Mouse (Mus musculus) lung, adult 2 months (tissue): Measurements from ENCODE around the gene Cygb. TPM values are rescaled to one million over a fixed set of nuclear protein-coding genes. Genes with fewer than 3 reads are reported as not detected.
"Not testable (repeated sequence)": the region's sequence is repeated elsewhere in the genome, so short reads cannot be mapped to it uniquely, and the experiment has no call there.

Source experiments
- DNase-seq: peaks from one replicate; pipeline ENCODE4 v3.0.0; 2022
- H3K4me1 ChIP-seq: fragments of 200-500 bp; 2 replicates; pipeline ENCODE4 v1.6.1; 2011; ENCODE audit warnings: low read length; ENCODE audit not compliant: control insufficient read depth, insufficient read depth
- H3K4me3 ChIP-seq: fragments of 200-500 bp; replicated peaks from 2 replicates; pipeline ENCODE3; 2011; ENCODE audit warnings: low read depth, mild to moderate bottlenecking, control low read depth, low read length; ENCODE audit errors: extremely low read depth
- CTCF ChIP-seq: fragments of 200-500 bp; IDR thresholded peaks from 2 replicates; pipeline ENCODE4 v1.5.1; 2011; ENCODE audit warnings: mild to moderate bottlenecking, low read length, control low read depth; ENCODE audit not compliant: insufficient read depth
- POLR2A ChIP-seq: fragments of 200-500 bp; IDR thresholded peaks from 2 replicates; pipeline ENCODE4 v1.6.1; 2011; ENCODE audit warnings: low read depth, mild to moderate bottlenecking, control low read depth, low read length, borderline replicate concordance; ENCODE audit errors: extremely low read depth
- WGBS: fragments of 180-500 bp; shearing (Covaris S2); methylation state at CpG from one replicate; pipeline ENCODE4 v1.1.7; 2018; 5-methylcytosine and 5-hydroxymethylcytosine counted together
- polyA plus RNA-seq: library from polyadenylated mRNA; depleted of rRNA; stranded (reverse); fragments of >200 nt; gene quantifications from 2 replicates; pipeline ENCODE4 v1.2.3, GENCODE M21; 2012

The Cygb gene
- polyA plus RNA-seq, 1 experiment: 33.6 TPM

DNA sequence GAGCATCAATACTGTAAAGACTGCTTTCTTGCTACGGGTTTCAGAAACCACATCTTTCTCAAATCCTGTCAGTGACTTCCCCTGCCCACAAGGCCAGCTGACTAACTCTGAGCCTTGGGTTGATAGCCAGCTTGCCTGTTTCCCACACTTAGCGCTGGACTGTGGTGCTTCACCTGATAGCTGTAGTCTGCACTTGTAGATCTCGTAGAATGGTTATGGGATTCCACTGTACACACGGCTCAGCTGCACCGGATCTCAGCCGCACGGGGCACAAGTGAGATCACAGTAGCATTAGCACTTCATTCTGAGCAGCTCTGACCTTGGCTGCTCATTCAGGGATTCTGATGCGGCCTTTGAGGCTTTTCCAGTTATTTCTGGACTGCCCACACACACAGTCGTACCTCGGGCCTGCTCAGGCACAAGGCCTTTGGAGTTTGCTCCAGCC is 14.3 kb upstream of the Cygb start:
- H3K4me1 ChIP-seq: peaks cover 7% of the 10 kb centered on the region
- no peak for DNase-seq
- H3K4me3 ChIP-seq: no peak overlapping the region
- WGBS: 70% methylated on average over 10 of the region's 10 CpGs
- TF ChIP-seq POLR2A: no peak
- TF ChIP-seq CTCF: no peak

DNA sequence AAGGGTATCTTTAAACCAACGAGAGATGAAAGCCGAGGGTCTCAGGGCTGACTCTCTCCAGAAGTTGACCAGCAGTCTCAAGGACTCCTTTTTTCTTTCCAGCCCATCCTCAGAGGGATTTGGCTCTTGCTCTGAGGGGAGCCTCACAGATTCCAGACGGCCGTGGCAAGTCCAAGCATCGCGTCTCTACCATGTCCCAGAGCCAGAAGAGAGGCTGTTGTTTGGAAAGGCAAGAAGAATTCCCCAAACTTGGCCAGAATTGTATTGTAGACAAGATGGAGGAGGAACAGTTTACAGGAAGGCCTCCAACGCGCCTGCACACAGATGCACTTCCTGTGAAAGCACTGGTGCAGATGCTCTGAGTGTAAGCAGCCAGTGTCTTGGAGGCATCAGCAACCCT is 13.8 kb upstream of the Cygb start:
- WGBS: 64% methylated on average over 8 of the region's 8 CpGs
- Histone ChIP-seq H3K4me3 (no peak overlapping the region), H3K4me1 (peaks cover 7% of the 10 kb centered on the region)
- no peak for DNase-seq
- TF ChIP-seq POLR2A: no peak
- no peak for TF ChIP-seq CTCF

DNA sequence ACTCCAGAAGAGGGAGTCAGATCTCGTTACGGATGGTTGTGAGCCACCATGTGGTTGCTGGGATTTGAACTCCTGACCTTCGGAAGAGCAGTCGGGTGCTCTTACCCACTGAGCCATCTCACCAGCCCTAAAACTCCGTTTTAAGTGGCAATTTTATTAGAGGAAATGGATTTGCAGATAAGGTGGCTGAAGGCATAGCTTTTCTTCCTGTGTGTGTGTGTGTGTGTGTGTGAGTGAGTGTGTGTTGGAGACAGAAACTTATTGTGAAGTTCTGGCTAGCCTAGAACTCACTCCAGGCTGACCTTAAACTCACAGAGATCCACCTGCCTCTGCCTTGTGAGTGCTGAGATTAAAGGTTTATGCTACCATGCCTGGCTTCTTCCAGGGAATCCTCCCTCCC is 12.9 kb upstream of the Cygb start:
- WGBS: 51% methylated on average over 5 of the region's 5 CpGs
- H3K4me1 ChIP-seq, H3K4me3 ChIP-seq, DNase-seq: not testable (repeated sequence)

DNA sequence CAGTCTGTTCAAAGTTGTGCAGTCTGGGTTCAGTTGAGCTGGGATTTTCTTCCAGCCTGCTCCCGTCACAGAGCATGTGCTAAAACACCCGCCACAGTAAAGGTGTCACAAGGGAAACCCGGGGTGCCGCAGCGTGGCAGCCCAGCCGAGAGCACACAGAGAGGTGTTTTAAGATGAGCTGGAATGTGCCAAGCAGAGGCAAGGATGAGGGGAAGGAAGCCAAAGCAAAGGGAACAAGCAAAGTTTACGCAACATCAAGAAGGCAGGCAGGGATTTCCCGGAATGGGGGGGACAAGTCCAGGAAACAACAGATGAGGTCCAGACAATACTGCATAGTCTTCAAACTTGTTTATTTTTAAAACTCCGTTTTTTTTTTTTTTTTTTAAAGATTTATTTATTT is 12.5 kb upstream of the Cygb start:
- Histone ChIP-seq H3K4me3 (no peak overlapping the region), H3K4me1 (peaks cover 6% of the 10 kb centered on the region; the same call in 1 of the 2 replicates)
- DNase-seq: peak; percentile 44
- TF ChIP-seq POLR2A (no peak), CTCF (no peak)
- WGBS: 15% methylated on average over 9 of the region's 9 CpGs

DNA sequence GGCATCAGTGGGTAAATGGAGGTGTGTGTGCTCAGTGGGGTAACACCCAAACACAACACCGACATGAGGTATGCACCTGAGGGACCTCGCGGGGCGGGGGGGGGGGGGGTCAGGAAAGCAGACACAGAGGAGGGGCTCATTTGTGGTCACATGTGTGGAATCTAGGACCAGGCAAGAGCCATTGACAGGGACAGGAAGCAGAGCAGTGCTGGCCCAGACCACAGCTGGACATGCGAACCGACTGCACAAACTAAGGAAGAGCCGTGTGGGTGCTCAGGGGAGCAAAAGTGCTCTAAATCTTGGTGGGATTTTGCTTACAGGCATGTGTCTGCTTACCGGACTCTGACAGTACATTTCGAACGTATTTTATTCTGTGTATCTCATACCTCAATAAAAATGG is 11.2 kb upstream of the Cygb start:
- 73% methylated on average over 10 of the region's 10 CpGs for WGBS
- Histone ChIP-seq H3K4me3 (no peak overlapping the region), H3K4me1 (peaks cover 9% of the 10 kb centered on the region; the same call in 1 of the 2 replicates)
- DNase-seq: no peak
- TF ChIP-seq POLR2A (no peak), CTCF (no peak)

DNA sequence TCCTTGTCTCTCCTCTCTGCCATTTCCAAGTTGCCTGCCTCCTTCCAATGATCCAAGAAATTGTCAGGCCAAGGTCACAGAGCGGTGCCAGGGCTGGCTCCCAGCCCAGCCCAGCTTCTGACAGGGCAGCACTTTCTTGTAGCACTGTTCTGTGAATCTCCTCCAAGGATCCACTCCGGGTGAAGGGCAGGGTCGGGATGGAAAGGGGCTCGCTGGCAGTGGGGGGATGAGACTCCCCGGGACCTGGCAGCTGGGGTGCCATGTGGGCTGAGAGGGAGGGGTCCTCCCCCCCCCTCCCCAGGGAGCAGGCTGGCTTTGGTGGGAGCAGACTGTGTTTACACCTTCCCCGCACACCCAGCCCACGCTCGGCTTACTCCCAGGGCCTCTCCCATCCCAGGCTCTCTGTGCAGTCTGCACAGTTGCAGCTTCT is 7.8 kb upstream of the Cygb start:
- TF ChIP-seq CTCF (no peak), POLR2A (no peak)
- Histone ChIP-seq H3K4me1 (peaks cover 15% of the 10 kb centered on the region; the same call in 1 of the 2 replicates), H3K4me3 (no peak overlapping the region)
- DNase-seq: no peak
- WGBS: 49% methylated on average over 8 of the region's 8 CpGs

DNA sequence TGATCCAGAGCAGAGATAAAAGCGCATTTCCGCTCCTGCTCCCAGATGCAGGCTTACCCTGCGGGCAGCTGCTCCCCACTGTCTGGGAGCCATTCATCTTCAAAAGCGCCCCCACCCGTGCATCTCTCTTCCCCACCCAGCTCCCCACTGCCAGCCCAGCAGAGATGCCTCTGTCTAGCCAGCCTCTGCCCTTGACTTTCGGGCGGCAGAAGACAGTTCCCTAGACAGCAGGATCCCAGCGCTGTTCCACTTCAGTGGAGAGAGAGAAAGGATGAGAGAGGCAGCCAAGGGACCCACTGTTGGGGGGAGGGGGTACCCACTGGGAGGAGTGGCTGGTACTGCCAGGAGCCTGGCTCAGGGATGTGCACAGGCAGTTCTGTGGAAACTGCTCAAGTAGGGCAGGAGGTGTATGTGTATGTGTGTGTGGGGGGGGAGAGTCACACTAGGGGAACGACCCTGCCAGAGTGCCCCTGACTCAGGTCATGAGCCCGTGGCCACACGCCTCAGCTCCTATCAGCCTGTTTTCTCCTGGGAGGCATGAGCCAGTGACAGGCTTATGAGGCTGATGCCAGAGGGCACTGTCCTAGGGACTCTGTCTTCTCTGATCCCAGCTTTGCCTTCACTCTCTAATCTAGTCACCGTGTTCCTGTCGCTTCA is 7.3 kb upstream of the Cygb start:
- Histone ChIP-seq H3K4me1 (peaks cover 13% of the 10 kb centered on the region; the same call in 1 of the 2 replicates), H3K4me3 (no peak overlapping the region)
- WGBS: 41% methylated on average over 13 of the region's 13 CpGs
- TF ChIP-seq CTCF (no peak), POLR2A (no peak)
- DNase-seq: no peak

DNA sequence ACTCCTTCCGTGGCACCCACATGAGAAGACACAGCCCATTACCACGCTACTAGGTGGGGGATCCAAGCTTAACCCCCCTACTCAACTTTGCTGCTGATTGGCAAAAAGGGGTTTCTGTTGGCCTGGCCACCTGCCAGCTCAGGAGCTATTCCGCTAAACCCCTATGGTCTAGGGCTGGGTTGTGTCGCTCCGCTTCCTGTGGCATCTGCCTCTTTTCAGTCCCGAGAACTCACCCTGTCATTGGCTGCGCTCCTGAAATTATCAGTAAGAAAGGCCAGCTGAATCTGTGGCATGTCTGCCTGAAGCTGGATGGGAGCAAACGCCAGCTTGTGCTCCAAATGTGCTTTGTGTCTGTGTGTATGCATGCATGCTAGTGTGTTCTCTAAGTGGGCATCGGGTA is 6.1 kb upstream of the Cygb start:
- WGBS: 76% methylated on average over 9 of the region's 9 CpGs

DNA sequence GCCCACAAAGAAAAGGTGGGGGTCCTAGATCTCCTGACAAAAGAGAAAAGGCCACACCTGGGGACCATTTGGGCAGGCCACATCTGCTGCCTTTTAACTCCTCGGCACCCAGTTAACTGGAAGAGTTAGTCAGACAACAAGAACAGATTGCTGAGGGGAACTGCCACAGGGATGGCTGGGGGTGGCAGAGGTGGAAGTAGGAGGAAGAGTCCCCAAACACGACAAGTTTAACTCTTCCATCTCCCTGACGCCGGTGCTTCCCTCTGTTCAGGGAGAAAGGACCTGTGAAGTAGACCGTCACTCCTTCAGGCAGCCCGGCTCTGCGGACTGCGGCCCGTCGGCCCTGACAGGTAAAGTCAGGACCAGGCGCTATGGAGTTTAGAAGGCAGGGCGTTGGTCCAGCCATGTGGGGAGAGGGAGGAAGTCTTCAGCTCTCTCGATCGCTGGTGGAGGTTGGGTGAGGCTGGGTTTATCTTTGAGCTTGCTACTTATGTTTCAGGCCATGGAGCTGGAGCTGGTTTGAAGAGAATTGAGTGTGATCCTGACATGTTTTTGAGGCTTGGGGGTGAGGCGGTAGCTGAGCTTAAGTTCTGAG is 5.0 kb upstream of the Cygb start:
- 82% methylated on average over 15 of the region's 15 CpGs for WGBS

More for the DNA sequence above, 6.1 kb upstream of the Cygb start:
- H3K4me3 ChIP-seq: no peak overlapping the region
- no peak for DNase-seq
- TF ChIP-seq POLR2A (no peak), CTCF (no peak)
- peaks cover 13% of the 10 kb centered on the region; the same call in 1 of the 2 replicates for H3K4me1 ChIP-seq

DNA sequence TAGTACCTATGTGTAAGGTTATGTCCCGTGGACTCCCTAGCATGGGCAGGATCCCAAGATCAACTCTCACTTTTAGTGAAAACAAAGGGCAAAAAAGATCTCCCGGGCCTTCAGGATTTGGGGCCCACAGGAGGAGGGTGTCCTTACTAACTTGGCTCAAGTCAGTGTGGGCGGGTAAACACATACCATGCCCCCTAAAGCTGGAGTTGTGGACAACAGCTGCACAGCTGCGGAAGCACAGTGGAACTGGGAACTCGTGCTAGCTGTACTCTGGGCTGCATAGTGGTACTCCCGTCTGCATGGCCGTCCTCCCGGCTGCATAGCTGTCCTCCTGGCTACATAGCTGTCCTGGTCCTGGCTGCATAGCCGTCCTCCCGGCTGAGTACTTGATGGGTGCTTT is 4.1 kb upstream of the Cygb start:
- Histone ChIP-seq H3K4me3 (no peak overlapping the region), H3K4me1 (peaks cover 21% of the 10 kb centered on the region; the same call in 1 of the 2 replicates)
- 53% methylated on average over 10 of the region's 10 CpGs for WGBS
- no peak for TF ChIP-seq POLR2A
- no peak for TF ChIP-seq CTCF
- no peak for DNase-seq

More for the DNA sequence above, 5.0 kb upstream of the Cygb start:
- no peak overlapping the region for H3K4me3 ChIP-seq
- no peak for DNase-seq
- TF ChIP-seq POLR2A: no peak
- no peak for TF ChIP-seq CTCF
- peaks cover 17% of the 10 kb centered on the region; the same call in 1 of the 2 replicates for H3K4me1 ChIP-seq
